Mouse (Mus musculus) embryonic stem cell, embryonic (primary cell): ENCODE measurements at regions not wholly inside any gene's neighbourhood (a gene's known extent, or its start where the extent isn't known, plus 50 kb on each side); places are given as distances from the start of the nearest gene placed in this dataset.

ENCODE experiments used
- CTCF ChIA-PET, 4 experiments: fragments of 300-600 bp in 2 of 4; fragments of 350-600 bp in 2 of 4; sonication (Branson Sonifier 250); formaldehyde crosslinking; loops; one replicate each; lab custom pipeline; 2022; ENCODE audit warnings: inconsistent platforms in 2 of 4; lab: Charles Lee
- POLR2A ChIA-PET, 4 experiments: fragments of 300-600 bp in 2 of 4; fragments of 350-600 bp in 2 of 4; sonication (Branson Sonifier 250); formaldehyde crosslinking; loops; one replicate each; lab custom pipeline; 2022; ENCODE audit warnings: antibody characterized with exemption in 4 of 4, inconsistent platforms in 1 of 4; lab: Charles Lee

- CTCF ChIA-PET, result interaction anchor here in 1 of 4 experiments (1.0 kb wide), 1 partner anchor 1224 kb away, joined by 3 read pairs; no protein-coding TSS in a partner anchor
- POLR2A ChIA-PET, result no interaction called here
Measured at GRCm38 (mm10) chr16:76643801-76644200, 270.2 kb upstream of the Nrip1 start.

- CTCF ChIA-PET, result no interaction called here
- POLR2A ChIA-PET, result no interaction called here
Measured at GRCm38 (mm10) chr16:76635169-76635568, 261.5 kb upstream of the Nrip1 start.

GRCm38 (mm10) chr16:76634196-76634698, 260.6 kb upstream of the Nrip1 start:
- CTCF ChIA-PET, result no interaction called here
- POLR2A ChIA-PET, result no interaction called here

GRCm38 (mm10) chr16:76626142-76626541, 252.5 kb upstream of the Nrip1 start:
- POLR2A ChIA-PET, result no interaction called here
- CTCF ChIA-PET, result no interaction called here

- ChIA-PET CTCF (no interaction called here), POLR2A (no interaction called here)
Measured at GRCm38 (mm10) chr16:76621715-76622114, 248.1 kb upstream of the Nrip1 start.

GRCm38 (mm10) chr16:76618295-76618694, 244.7 kb upstream of the Nrip1 start:
- POLR2A ChIA-PET, result no interaction called here
- CTCF ChIA-PET, result no interaction called here

- POLR2A ChIA-PET, result no interaction called here
- CTCF ChIA-PET, result no interaction called here
Measured at GRCm38 (mm10) chr16:76611061-76611460, 237.4 kb upstream of the Nrip1 start.

GRCm38 (mm10) chr16:76604914-76605313, 231.3 kb upstream of the Nrip1 start:
- CTCF ChIA-PET, result no interaction called here
- POLR2A ChIA-PET, result no interaction called here

- CTCF ChIA-PET, result no interaction called here
- POLR2A ChIA-PET, result interaction anchor here in 1 of 4 experiments (0.7 kb wide), 1 partner anchor 971 kb away, joined by 9 read pairs; no protein-coding TSS in a partner anchor
Measured at GRCm38 (mm10) chr16:76603846-76604258, 230.2 kb upstream of the Nrip1 start.

GRCm38 (mm10) chr16:76603431-76603830, 229.8 kb upstream of the Nrip1 start:
- POLR2A ChIA-PET, result no interaction called here
- CTCF ChIA-PET, result no interaction called here

GRCm38 (mm10) chr16:76600131-76600530, 226.5 kb upstream of the Nrip1 start:
- ChIA-PET CTCF (no interaction called here), POLR2A (no interaction called here)

- POLR2A ChIA-PET, result no interaction called here
- CTCF ChIA-PET, result interaction anchor here in 1 of 4 experiments (0.6 kb wide), 1 partner anchor 1006 kb away, joined by 7 read pairs; the partner anchor contains the start of gene Lipi
Measured at GRCm38 (mm10) chr16:76591956-76592768, 218.5 kb upstream of the Nrip1 start.

- CTCF ChIA-PET, result no interaction called here
- POLR2A ChIA-PET, result no interaction called here
Measured at GRCm38 (mm10) chr16:76589791-76590190, 216.2 kb upstream of the Nrip1 start.

GRCm38 (mm10) chr16:76577206-76577605, 203.6 kb upstream of the Nrip1 start:
- ChIA-PET POLR2A (no interaction called here), CTCF (no interaction called here)

GRCm38 (mm10) chr16:76575281-76575680, 201.7 kb upstream of the Nrip1 start:
- ChIA-PET POLR2A (no interaction called here), CTCF (no interaction called here)

GRCm38 (mm10) chr16:76566220-76566619, 192.6 kb upstream of the Nrip1 start:
- POLR2A ChIA-PET, result no interaction called here
- CTCF ChIA-PET, result no interaction called here

GRCm38 (mm10) chr16:76554846-76555245, 181.2 kb upstream of the Nrip1 start:
- ChIA-PET CTCF (no interaction called here), POLR2A (interaction anchor here in 1 of 4 experiments (1.2 kb wide), 1 partner anchor 14 kb away, joined by 3 read pairs; no protein-coding TSS in a partner anchor)

- POLR2A ChIA-PET, result interaction anchor here in 1 of 4 experiments (0.5 kb wide), 1 partner anchor 114 kb away, joined by 5 read pairs; no protein-coding TSS in a partner anchor
- CTCF ChIA-PET, result no interaction called here
Measured at GRCm38 (mm10) chr16:76549628-76550027, 176.0 kb upstream of the Nrip1 start.

- POLR2A ChIA-PET, result no interaction called here
- CTCF ChIA-PET, result no interaction called here
Measured at GRCm38 (mm10) chr16:76547087-76547486, 173.5 kb upstream of the Nrip1 start.

- ChIA-PET CTCF (no interaction called here), POLR2A (no interaction called here)
Measured at GRCm38 (mm10) chr16:76546632-76547031, 173.0 kb upstream of the Nrip1 start.

- ChIA-PET CTCF (no interaction called here), POLR2A (no interaction called here)
Measured at GRCm38 (mm10) chr16:76545942-76546341, 172.3 kb upstream of the Nrip1 start.
